Mouse (Mus musculus): Measurements from ENCODE around the gene Chat.

- no peak for TF ChIP-seq CTCF (IDR thresholded peaks at IDR 0.05; ENCODE audit: extremely low read depth, insufficient read depth, low read length)
- TF ChIP-seq POLR2A (IDR thresholded peaks at IDR 0.05; ENCODE audit: extremely low read depth, insufficient read depth, low read length) = no peak
Observed at GRCm38 (mm10) chr14:32492521-32492920, 26.7 kb upstream of the Chat start.

All from cortical plate, adult 2 months (tissue).